Mouse (Mus musculus): ENCODE results near the gene Trpv2. TPM values are rescaled to one million over a fixed set of nuclear protein-coding genes. Genes with fewer than 3 reads are reported as not detected.
"Not testable (repeated sequence)": the region's sequence is repeated elsewhere in the genome, so short reads cannot be mapped to it uniquely, and the experiment has no call there.

Trpv2 gene
- total RNA-seq, 2 experiments from 2014 or later: 3.4 to 4.2 TPM

GRCm38 (mm10) chr11:62646958-62647515 is 72.8 kb downstream of the Trpv2 start:
- no peak for DNase-seq (ENCODE audit: low spot score in 2 of 2)

GRCm38 (mm10) chr11:62647661-62648590 is 73.6 kb downstream of the Trpv2 start, which contains the start of gene Lrrc75a:
Gene Lrrc75a (minus strand): TSS chr11:62648523.
- no peak for DNase-seq (ENCODE audit: low spot score in 2 of 2)

GRCm38 (mm10) chr11:62648591-62649391 is 74.5 kb downstream of the Trpv2 start, which contains the start of gene Mmgt2:
Gene Mmgt2 (plus strand): TSS chr11:62648664.
- peak; percentile 97 to 99 for DNase-seq (ENCODE audit: low spot score in 2 of 2)

GRCm38 (mm10) chr11:62649803-62650202 is 75.5 kb downstream of the Trpv2 start:
- not testable (repeated sequence) for DNase-seq (ENCODE audit: low spot score in 2 of 2)

Other genes with a start within 250 kb of the Trpv2 start
- gene Pigl, start 116.0 kb upstream of the Trpv2 start, total RNA-seq (2021): 10 to 100 TPM in 1 of 2 experiments, 1 to 10 TPM in 1; 8.5 to 10.2 TPM
- gene Ncor1, start 115.9 kb upstream of the Trpv2 start, total RNA-seq (2021): 100 to 1,000 TPM; 200 to 226 TPM
- 10 to 100 TPM; 40.6 to 44.0 TPM for gene Cenpv, start 35.2 kb upstream of the Trpv2 start, total RNA-seq (2021)
- gene Ubb, start 23.3 kb upstream of the Trpv2 start, total RNA-seq (2021): 1,000 to 10,000 TPM; 1,464 to 1,492 TPM
- gene Lrrc75a, start 74.0 kb downstream of the Trpv2 start, total RNA-seq (2021): 10 to 100 TPM; 47.8 to 53.0 TPM
- gene Mmgt2, start 74.2 kb downstream of the Trpv2 start, total RNA-seq (2021): 10 to 100 TPM; 49.0 to 53.5 TPM
- 1 to 10 TPM; 8.1 to 8.5 TPM for gene Zfp287, start 157.4 kb downstream of the Trpv2 start, total RNA-seq (2021)
- gene Gm10428, start 178.6 kb downstream of the Trpv2 start, total RNA-seq (2021): not detected
- gene Zfp286, start 215.0 kb downstream of the Trpv2 start, total RNA-seq (2021): 10 to 100 TPM in 1 of 2 experiments, 1 to 10 TPM in 1; 8.9 to 11.0 TPM
- 10 to 100 TPM in 1 of 2 experiments, 1 to 10 TPM in 1; 9.9 to 11.7 TPM for gene Trim16, start 245.7 kb downstream of the Trpv2 start, total RNA-seq (2021)